Mouse (Mus musculus) heart, postnatal 0 days (tissue): ENCODE measurements around the gene Slc35f3.

Experiments used
- CTCF ChIP-seq: IDR thresholded peaks from 2 replicates; pipeline ENCODE4 v1.5.1; 2016; ENCODE audit warnings: antibody characterized with exemption, control low read depth, low read depth
- EP300 ChIP-seq: IDR thresholded peaks from 2 replicates; pipeline ENCODE4 v1.6.1; 2016; ENCODE audit warnings: antibody characterized with exemption, low read depth

GRCm38 (mm10) chr8:126307164-126307563 is 8.8 kb downstream of the Slc35f3 start:
- TF ChIP-seq CTCF: no peak
- TF ChIP-seq EP300: no peak
